Mouse (Mus musculus): ENCODE measurements around the gene Fbxl17. TPM values are rescaled to one million over a fixed set of nuclear protein-coding genes. Genes with fewer than 3 reads are reported as not detected.

Gene Fbxl17
- total and polyA plus RNA-seq, 3 experiments: 5.0 to 9.7 TPM; not detected in 1

- Histone ChIP-seq H3K27ac (ENCODE audit: control insufficient read depth, low read depth, low read length) (no peak overlapping the region), H3K36me3 (ENCODE audit: control insufficient read depth in 1 of 2, insufficient read depth in 2 of 2, low read length in 2 of 2) (peaks cover 0 to 18% of the 10 kb centered on the region in 2 experiments; a peak in 2 of 4 replicates), H3K9ac (ENCODE audit: control insufficient read depth, low read depth, low read length, poor library complexity, severe bottlenecking) (no peak overlapping the region), H3K79me2 (ENCODE audit: control insufficient read depth, insufficient read depth, low read length, poor library complexity) (no peaks in the 10 kb centered on the region), H3K4me3 (ENCODE audit: control insufficient read depth in 1 of 2, insufficient read depth in 1 of 2, low read depth in 2 of 2, low read length in 2 of 2) (no peak overlapping the region), H3K9me3 (replicated peaks; ENCODE audit: insufficient read depth, low read length) (no peaks in the 10 kb centered on the region), H3K27me3 (ENCODE audit: control insufficient read depth in 1 of 2, insufficient read depth in 2 of 2, low read length in 2 of 2) (no peaks in the 10 kb centered on the region), H3K4me1 (ENCODE audit: control insufficient read depth in 1 of 2, insufficient read depth in 2 of 2, low read length in 2 of 2) (peaks cover 8 to 19% of the 10 kb centered on the region in 2 experiments)
- TF ChIP-seq MAX (IDR thresholded peaks at IDR 0.05; ENCODE audit: low read length) (no peak), RAD21 (IDR thresholded peaks at IDR 0.05; ENCODE audit: low read depth, low read length) (no peak), MAZ (IDR thresholded peaks at IDR 0.05; ENCODE audit: low read depth, low read length) (no peak), POLR2AphosphoS5 (IDR thresholded peaks at IDR 0.05; ENCODE audit: borderline replicate concordance, low read depth, low read length) (no peak), POLR2A (IDR thresholded peaks at IDR 0.05; ENCODE audit: control insufficient read depth in 1 of 2, insufficient read depth in 1 of 2, low read depth in 1 of 2, low read length in 2 of 2, poor library complexity in 1 of 2) (no peak), USF1 (IDR thresholded peaks at IDR 0.05; ENCODE audit: low read depth, low read length) (no peak), UBTF (IDR thresholded peaks at IDR 0.05; ENCODE audit: borderline replicate concordance, insufficient read depth, low read depth, low read length) (no peak), MYB (IDR thresholded peaks at IDR 0.05; ENCODE audit: low read depth, low read length) (no peak), E2F4 (IDR thresholded peaks at IDR 0.05; ENCODE audit: borderline replicate concordance, low read depth, low read length) (no peak), TBP (IDR thresholded peaks at IDR 0.05; ENCODE audit: low read depth, low read length) (no peak)
- no peak for DNase-seq (ENCODE audit: low read depth, low spot score)
These were observed 314.8 kb downstream of the Fbxl17 start for GRCm38 (mm10) chr17:63184844-63185504.

GRCm38 (mm10) chr17:63183431-63183830 lies 316.4 kb downstream of the Fbxl17 start:
- H3K36me3 ChIP-seq (ENCODE audit: control insufficient read depth in 1 of 2, insufficient read depth in 2 of 2, low read length in 2 of 2): peaks cover 0 to 5% of the 10 kb centered on the region in 2 experiments; a peak in 2 of 4 replicates
- TF ChIP-seq MXI1 (IDR thresholded peaks at IDR 0.05; ENCODE audit: low read depth, low read length) (no peak), MYB (IDR thresholded peaks at IDR 0.05; ENCODE audit: low read depth, low read length) (no peak), MAFK (IDR thresholded peaks at IDR 0.05; ENCODE audit: borderline replicate concordance, low read depth, low read length) (no peak), GABPA (IDR thresholded peaks at IDR 0.05; ENCODE audit: low read depth, low read length) (no peak), USF2 (IDR thresholded peaks at IDR 0.05; ENCODE audit: borderline replicate concordance in 1 of 2, insufficient read depth in 1 of 2, low read depth in 1 of 2, low read length in 2 of 2) (no peak), ZNF384 (IDR thresholded peaks at IDR 0.05; ENCODE audit: low read depth, low read length) (no peak), UBTF (IDR thresholded peaks at IDR 0.05; ENCODE audit: borderline replicate concordance, insufficient read depth, low read depth, low read length) (no peak), E2F4 (IDR thresholded peaks at IDR 0.05; ENCODE audit: borderline replicate concordance, low read depth, low read length) (no peak), SMC3 (IDR thresholded peaks at IDR 0.05; ENCODE audit: low read depth, low read length) (no peak), ZC3H11A (IDR thresholded peaks at IDR 0.05; ENCODE audit: low read depth, low read length) (no peak), TCF12 (IDR thresholded peaks at IDR 0.05; ENCODE audit: low read depth, low read length) (no peak)
- H3K27ac ChIP-seq (ENCODE audit: control insufficient read depth, low read depth, low read length): no peak overlapping the region
- DNase-seq (ENCODE audit: low read depth, low spot score): no peak
- H3K4me1 ChIP-seq (ENCODE audit: control insufficient read depth in 1 of 2, insufficient read depth in 2 of 2, low read length in 2 of 2): peaks cover 5 to 6% of the 10 kb centered on the region in 2 experiments; a peak in 2 of 4 replicates
- no peaks in the 10 kb centered on the region for H3K27me3 ChIP-seq (ENCODE audit: control insufficient read depth in 1 of 2, insufficient read depth in 2 of 2, low read length in 2 of 2)
- H3K79me2 ChIP-seq (ENCODE audit: control insufficient read depth, insufficient read depth, low read length, poor library complexity): no peaks in the 10 kb centered on the region
- H3K9ac ChIP-seq (ENCODE audit: control insufficient read depth, low read depth, low read length, poor library complexity, severe bottlenecking): no peak overlapping the region
- H3K4me3 ChIP-seq (ENCODE audit: control insufficient read depth in 1 of 2, insufficient read depth in 1 of 2, low read depth in 2 of 2, low read length in 2 of 2): no peak overlapping the region
- no peaks in the 10 kb centered on the region for H3K9me3 ChIP-seq (replicated peaks; ENCODE audit: insufficient read depth, low read length)

Measured in MEL (cell line).